Mouse (Mus musculus) adrenal gland, postnatal 36 days (tissue): Measurements from ENCODE around the gene Fbxl13. TPM values are rescaled to one million over a fixed set of nuclear protein-coding genes. Genes with fewer than 3 reads are reported as not detected.

Source experiments
- DNase-seq, 2 experiments: peaks; one replicate each; pipeline ENCODE4 v3.0.0; 2021; ENCODE audit warnings: mixed read lengths in 1 of 2
- long read RNA-seq, 2 experiments: library from polyadenylated mRNA; stranded (forward); transcript quantifications; one replicate each; pipeline ENCODE4 v2.0.0; 2021; ENCODE audit warnings: borderline sequencing depth in 2 of 2
- total RNA-seq, 2 experiments: library from RNA; stranded (reverse); gene quantifications; 2 replicates each; pipeline ENCODE4 v1.2.3; 2021

Fbxl13 gene
- not detected for total RNA-seq
- long read RNA-seq, experiment 1 = 0 reads
- long read RNA-seq, experiment 2 = 0 reads

DNA sequence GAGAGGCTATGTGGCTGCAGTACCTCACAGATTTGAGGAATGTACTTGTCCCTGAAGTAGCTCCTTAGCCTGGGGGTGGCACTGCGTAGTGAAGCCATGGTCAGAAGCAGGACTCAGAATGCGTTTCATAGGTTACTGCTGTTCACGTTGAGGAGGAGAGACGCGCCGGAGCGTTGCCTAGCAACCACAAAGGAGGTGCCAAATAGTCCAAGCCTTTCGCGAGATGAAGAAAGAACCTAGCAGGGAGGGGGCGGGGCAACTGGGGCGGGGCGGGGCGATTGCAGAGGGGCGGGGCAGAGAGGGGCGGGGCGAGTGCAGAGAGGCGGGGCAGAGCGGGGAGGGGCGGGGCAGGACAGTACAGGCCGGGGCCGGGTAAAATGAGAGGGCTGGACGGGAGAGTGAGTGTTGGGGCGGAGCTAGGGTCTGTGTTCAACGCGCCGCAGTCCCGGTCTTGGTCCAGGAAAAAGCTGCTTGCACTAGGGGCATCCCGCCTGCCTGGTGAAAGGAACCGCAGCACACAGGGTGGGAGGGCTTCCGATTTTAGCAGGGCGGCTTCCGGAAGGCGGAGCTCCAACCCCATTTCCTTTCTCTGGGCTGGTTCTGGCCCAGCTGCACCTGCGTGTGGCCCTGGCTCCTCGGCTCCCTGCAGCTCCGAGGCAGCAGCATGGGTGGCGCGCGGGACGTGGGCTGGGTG lies at the start of gene Fbxl13, which contains the start of gene Armc10:
Gene Fbxl13, minus strand, starts transcription at position 196 of the 694 bp plus-strand sequence.
Gene Armc10, plus strand, starts transcription at position 375 of the 694 bp plus-strand sequence.
- peak; percentile 88 to 90 for DNase-seq

DNA sequence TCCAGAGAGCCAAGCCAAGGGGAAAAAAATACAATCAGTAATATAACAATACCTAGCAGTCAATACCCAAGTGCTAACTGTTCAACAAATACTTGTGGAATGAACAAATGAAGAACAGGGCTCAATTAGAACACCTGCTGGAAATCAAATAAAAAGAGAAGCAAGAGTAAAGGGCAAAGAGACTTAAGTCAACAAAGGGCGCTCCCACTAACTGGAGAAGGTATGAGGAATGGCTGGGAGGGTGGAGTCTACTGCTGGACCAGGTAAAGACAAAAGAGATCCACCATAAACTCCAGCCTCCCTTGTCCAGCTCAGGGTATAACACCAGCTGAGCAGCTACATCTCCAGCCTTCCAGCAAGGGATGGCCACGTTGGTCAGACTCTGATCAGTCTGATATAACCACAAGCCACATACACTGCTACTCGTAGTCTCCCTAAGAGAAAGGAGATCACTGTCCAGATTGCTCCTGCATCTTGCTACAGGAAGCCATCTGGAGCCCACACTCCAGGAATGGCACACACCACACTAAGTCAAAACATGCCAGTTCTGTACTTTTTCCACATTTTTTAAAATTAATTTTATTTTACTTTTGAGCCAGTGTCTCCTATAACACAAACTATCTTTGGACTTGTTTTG lies 49.5 kb upstream of the Fbxl13 start:
- no peak for DNase-seq

DNA sequence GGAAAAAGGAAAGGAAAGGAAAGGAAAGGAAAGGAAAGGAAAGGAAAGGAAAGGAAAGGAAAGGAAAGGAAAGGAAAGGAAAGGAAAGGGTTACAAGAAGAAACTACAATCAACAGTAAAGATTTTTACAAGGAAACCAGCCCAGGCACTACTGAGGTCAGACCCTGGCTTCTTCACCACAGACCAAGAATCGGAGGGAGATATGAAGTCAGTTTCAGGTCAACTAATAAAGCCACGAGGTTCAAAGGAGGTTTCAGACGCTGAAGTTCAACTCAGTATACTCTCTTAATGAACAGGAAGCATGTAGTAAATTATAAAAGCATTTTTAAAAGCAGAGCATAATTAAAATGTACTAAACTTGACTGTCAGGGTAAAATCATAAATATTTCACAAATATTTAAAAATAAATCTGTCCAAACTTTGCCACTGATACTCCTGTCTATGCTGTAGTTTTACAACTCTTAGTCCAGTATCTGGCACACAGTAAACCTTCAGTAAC lies 48.0 kb upstream of the Fbxl13 start:
- DNase-seq = no peak

DNA sequence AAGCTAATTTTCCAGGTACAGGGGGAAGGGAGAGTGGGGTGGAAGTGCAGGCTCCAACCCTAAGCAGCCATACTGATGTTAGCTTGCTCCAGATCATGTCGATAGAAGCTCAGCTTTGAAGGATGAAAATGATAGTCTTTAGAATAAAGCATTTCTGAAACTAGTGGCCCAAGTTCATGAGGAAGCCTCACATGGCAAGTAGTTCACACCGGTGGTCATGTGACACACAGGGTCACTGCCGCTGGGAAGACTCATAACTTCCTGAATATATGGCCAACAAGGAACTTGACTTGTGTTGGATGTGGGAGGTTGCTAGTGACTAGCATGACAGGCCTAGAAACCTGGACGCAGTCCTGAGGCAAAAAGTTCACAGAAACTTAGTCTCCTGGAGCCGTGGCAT lies 46.8 kb upstream of the Fbxl13 start:
- DNase-seq = no peak

DNA sequence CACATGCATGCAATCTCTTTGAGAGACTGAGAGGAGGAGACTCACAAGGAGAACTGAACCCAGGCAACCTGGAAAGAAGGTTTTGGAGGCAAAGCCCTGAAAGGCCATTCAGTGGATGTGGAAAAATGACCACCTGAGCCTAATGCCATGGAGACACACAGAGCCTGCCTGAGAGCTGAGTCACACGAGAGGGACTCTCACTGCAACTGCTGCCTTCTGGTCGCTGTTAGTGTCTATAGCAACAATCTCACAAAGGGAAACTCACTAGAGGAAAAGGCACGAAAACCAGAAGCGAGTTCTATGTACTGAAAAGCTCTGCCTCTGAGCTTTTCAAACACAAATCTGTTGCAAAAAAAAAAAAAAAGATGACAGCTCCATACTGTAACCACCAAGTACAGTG lies 41.6 kb upstream of the Fbxl13 start:
- DNase-seq = no peak

DNA sequence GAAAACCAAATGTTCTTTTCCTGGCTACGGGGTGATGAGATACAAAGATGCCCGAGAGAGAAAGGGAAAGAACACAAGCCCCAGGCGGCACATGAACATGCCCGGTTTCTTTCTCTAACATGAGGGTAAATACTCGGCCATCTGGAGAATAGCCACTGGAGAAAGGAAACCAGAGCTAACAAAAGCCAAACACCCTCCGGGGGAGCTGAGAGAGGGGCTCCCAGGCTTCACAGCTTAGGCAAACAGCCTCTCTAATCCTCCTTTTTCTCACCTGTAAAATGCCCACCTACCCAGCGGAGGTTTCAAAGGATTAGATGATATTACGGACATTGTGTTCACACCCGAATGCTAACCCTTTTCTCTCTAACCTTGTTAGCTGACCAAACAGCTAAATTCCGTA lies 39.6 kb upstream of the Fbxl13 start:
- no peak for DNase-seq

DNA sequence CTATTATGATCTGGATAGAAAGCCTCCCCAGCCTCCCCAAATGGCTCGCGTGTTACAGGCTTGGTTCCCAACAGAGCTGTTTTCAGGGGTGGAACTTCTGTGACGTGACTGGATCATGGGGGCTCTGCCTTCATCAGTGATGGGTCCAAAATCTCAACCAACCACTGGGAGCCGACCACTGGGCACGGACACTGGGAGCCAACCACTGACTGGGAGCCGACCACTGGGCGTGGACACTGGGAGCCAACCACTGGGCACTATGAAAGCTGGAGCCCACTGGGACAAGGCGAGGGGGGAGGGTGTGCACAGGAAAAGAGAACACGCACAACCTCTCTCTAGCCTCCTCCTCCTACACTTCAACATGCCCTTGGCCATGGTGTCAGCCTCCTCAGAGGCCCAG lies 38.4 kb upstream of the Fbxl13 start:
- DNase-seq = no peak

DNA sequence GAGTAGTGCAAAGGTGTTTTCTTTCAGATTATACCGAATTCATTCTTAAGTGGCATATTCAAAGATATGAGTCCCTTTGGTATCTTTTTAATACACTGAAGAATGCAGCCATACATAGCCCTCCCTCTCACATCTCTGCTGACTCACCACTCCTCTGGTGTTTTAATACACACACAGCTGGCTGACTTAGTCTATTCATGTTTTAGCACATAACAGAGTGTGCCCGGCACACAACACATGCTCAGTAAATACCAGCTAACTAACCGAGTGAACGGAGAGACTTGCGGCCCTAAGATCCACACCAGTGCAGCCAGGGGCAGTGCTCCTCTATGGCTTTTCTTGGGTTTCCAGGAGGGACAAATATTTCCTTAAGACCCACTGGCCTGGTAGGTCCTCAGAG lies 35.5 kb upstream of the Fbxl13 start:
- no peak for DNase-seq

DNA sequence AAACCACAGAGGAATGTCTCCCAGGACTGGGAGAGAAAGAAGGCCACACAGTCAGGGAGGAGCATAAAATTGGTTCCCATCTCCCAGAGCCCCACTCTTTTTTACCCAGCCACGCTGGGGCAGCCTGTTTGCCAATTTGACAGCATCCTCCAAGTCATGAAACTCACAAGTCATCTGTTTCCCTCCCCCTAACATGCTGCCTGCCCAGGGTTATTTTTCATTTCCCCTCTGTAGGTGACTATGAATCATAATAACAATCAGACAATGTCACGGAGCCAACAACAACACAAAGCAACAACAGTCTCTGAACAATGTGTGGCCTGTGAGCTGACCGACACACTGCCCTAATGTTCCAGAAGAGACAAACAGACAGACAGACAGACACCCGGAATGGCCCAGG lies 34.6 kb upstream of the Fbxl13 start:
- DNase-seq = no peak

DNA sequence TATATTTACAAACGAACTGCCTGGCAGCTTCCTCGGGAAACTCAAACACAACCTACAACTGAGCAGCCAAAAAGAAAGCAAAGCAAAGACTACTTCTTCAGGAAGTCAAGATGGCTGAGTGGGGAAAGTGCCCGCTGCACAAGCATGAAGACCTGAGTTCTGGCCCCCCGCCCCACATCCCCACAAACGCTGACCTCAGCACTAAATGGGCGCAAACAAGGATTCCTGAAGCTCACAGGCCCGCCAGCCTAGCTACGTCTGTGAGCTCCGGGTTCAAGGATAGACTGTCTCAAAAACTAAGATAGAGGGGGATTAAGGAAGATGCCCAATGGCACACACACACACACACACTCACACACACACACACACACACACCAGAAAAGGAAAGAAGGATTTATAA lies 32.9 kb upstream of the Fbxl13 start:
- no peak for DNase-seq

DNA sequence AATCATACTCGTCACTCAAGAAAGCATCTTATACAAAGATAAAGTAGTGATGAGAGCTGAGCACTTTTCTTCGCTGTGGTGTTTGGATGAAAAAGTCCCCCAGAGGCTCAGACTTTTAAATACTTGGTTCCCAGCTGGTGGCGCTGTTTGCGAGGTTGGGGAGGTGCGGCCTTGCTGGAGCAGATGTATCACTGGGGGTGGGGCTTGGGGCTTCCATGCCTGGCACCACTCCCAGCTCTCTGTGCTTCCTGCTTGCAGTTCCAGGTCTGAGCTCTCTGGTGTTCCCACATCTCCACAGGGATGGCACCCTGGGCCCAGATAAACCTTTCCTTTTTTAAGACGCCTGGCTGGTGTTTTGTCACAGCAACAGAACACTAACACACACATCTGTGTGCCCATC lies 32.5 kb upstream of the Fbxl13 start:
- peak; percentile 51 to 71 for DNase-seq

DNA sequence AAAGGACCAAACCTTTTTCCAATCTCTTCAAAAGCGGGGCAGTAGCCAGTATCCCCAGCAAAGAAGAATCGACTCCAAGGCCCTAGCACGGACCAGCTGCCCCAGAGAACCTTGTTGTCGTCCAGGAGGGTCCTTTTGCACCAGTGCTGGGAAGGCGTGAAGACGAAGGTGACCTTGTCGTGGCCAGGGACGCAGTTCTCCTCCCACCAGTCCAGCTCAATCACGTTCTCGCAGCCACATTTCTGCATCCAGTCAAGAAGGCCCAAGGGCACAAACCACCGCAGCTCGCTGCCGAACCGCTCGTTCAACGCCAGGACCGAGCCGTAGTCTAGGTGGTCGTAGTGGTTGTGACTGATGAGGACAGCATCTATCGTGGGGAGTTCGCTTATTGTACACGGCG lies 30.1 kb upstream of the Fbxl13 start:
- DNase-seq = no peak

DNA sequence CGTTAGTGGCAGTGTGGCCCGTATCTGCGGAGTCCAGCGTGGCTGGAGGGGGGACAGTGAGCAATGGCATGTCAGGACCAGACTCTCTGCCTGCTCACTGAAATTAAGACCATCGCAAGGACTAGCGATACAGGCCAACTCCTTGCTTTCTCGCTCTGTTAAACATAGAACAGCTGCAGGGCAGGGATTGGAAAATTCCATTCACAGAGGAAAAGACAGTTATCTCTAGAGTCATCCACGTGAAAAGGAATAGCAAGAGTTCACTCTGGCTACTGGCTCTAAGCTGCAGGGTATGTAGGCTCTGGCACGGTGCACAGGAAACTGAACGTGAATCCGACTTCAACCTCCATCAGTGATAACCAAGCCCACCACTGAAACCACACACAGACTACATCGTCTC lies 29.6 kb upstream of the Fbxl13 start:
- DNase-seq = no peak

DNA sequence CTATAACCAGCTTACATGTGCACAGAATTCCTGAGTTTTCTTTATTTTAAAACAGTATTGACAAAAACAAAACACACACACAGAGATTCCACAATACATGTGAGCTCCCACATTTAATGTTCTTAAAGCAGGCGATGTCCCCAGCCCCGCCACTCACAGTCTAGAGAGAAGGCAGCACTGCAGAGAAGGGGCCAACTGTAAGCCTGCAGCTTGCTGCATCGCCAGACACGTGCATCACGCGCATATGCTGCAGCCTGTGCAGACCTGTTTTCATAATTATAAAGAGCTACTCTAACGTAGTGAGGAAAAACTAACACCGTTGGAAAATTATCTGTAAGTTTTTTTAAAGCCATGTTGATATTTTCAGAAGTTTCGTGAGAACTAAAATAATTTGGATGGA lies 28.3 kb upstream of the Fbxl13 start:
- no peak for DNase-seq

DNA sequence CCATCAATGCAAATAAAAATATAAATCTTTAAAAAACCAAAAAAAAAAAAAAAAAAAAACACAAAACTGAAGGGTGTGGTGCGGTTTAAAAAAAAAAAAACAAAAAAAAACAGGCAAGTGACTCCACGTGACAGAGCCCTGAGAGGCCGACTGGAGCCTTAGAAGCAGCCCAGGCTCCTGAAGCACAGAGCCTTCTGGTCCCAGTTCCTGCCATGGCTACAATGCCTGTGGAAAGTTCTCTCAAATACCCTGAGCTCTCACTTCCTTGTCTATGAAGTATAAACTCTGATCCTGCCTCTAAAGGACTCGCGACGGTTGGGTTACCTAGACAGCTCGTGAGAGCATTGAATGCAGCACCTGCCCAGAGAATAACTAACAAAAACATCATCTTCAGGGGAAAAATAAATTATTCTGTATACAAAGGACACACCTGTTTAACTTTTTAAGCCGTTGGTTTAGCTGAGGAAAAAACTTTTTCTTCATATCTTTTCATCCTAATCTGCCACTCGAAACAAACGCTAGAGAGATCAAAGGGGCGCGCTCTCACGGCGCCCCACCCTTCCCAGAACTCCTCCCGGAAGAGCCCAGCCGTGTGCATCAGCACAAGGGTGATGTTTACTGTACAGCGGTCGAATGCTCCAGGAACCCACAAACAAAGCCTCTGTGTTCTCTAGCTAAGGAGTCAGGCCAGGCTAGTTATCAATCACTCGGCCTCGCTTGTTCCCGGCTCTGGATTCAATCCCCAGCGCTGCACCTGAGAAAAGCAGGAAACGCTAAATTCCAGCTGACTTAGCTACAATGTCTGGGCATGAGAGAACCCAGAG lies 27.6 kb upstream of the Fbxl13 start:
- DNase-seq = no peak

DNA sequence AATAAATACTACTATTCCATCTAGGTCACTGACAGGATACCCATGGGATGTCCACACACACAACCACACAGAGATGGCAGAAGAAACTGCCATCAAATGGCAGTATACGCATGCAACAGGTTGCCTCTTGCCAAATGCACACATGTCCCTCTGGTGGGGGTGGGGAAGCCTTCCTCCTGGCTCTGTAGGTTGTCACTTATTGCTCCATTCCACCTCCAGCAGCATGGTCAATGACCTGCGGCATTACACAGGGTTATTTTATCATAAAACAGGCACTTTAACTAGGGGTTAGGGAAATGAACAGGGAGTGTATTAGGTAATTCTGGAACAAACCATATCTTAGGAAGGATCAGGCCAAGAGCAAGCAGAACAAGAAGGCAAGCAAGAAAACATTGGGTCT lies 23.9 kb upstream of the Fbxl13 start:
- DNase-seq = no peak

DNA sequence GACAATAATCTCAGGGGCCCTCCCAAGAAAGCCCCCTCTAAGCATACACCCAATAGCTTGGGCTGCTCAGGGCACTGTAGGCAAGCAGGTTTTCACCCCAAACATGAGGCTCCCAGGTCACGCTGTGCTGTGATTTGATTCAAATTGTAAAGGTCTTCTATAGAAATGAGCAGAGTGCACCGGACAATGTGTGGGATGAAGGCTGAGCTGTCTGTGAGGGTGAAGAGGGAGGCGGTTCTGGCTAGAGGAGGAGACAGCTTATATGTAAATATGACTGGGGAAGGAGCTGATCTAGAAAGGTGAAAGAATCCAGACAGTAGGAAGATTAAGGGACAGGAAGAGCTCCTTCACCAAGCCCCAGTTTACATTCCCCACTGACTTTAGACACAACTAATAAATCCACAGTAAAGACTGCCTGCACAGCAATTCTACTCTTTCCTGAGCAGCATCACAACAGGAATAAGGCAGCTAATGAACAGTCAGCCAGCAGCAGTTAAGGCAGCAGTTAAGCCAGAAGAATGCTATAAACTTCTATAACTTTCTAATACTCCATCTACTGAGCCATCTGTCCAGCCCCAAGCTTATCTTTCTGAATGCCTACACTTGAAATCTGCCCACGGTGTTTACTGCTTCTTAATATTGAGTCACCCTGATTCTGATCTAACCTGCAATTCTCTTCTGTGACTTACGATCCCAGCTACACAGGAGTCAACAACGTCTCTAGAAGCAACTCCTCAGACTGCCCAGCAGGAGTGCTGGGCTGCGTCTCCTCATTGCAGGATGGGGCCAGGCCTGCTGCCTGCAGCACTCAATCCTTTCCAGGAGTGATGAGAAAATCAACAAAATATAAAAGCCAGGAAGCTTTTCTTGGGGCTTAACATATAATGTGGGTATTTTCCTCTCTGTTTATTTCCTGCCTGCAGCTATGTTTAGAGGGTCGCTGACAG lies 22.0 kb upstream of the Fbxl13 start:
- DNase-seq = no peak

DNA sequence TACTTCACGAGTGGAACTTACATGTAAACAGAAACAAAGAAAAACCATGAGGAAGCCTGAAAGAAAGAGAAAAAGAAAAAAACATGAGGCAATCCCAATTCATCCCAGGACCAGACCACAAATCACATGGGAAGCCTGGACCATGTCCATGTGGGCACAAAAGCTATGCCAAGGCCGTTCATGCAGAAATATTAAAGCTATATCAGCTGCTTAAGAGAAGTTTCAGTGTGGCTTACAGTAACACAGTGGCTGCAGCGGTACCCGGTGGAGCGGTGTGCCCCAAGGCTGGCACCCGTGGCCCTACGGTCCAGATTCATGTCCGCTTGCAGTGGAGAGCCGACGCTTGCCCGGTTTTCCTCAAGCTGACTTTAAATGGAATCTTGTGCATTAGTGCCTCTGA lies 17.6 kb upstream of the Fbxl13 start:
- peak; percentile 60 to 74 for DNase-seq

DNA sequence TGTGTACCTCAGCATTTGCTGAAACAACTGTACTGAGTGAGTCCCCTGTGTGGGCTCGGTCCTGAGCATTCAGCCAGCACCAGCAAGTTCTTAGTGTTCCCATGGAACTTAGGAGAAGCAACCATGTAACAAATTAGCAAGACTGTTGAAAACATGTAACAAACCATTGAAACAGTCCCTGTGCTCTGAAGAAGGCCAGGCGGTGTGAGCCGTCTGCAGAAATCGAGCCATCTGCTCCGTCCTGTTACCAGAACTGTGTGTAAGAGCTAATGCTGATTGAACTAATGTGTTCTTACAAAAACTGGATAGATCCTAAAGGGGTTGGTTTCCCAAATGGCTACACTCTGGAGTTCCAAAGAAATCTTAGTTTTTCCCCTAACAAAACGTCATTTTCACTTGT lies 15.4 kb upstream of the Fbxl13 start:
- DNase-seq = no peak

DNA sequence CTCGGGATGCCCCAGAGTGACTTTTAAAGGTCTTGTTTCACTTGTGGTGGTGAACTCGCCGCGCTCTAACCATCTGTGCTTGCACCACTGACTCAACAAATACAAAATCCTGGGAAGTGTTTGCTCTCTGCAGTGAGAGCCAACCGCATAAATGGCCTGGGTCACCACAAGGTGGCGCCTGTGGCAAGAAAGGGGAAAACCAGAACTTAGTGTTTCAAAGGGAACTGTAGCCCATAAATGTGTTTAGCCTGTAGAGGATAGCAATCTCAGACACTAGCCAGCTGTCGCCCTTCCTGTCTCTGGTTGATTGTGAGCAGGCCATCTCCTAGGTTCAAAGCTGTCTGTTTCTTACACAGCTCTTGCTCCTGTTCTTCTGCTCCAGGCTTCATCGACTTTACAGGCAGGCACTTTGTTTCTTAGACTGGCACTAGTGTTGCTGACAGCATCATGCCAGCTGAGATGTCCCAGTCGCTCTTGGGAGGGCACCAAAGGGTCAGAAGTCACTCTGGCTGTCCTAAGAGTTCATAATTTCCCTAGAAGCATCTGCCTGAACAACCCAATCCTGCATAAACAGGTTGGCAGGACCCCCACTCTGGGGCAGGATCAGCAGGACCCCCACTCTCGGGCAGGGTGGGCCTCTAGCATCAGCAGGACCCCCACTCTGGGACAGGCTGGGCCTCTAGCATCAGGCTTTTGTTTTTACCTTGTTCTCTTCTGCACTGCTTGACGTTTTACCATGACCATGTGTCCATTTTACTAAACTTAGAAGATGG lies 13.4 kb upstream of the Fbxl13 start:
- DNase-seq = peak; percentile 90 to 91

DNA sequence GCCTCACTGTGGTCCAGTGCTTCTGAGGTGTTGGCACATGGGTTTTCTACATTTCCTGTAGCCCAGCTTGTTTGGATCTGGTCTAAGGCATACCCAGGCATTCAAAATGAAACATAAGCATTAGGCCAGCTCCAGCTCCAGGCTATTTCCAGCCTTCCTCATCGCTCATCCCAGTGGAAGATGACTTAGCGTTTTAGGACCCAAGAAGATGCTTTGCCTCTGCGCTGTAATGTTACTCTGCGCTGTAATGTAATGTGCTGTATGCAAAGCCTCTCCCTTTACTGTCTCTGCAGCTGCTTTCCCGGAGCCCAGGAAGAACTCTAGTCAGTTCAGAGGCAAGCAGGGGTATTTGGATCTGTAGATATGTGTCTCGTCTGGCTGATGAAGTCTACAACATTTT lies 12.6 kb upstream of the Fbxl13 start:
- no peak for DNase-seq
